Mouse (Mus musculus) layer of hippocampus, adult 9-11 months (tissue): ENCODE results near the gene Drg1.

Source experiments
- DNase-seq: peaks from one replicate; pipeline ENCODE4 v3.0.0; 2022

Drg1 gene

DNA sequence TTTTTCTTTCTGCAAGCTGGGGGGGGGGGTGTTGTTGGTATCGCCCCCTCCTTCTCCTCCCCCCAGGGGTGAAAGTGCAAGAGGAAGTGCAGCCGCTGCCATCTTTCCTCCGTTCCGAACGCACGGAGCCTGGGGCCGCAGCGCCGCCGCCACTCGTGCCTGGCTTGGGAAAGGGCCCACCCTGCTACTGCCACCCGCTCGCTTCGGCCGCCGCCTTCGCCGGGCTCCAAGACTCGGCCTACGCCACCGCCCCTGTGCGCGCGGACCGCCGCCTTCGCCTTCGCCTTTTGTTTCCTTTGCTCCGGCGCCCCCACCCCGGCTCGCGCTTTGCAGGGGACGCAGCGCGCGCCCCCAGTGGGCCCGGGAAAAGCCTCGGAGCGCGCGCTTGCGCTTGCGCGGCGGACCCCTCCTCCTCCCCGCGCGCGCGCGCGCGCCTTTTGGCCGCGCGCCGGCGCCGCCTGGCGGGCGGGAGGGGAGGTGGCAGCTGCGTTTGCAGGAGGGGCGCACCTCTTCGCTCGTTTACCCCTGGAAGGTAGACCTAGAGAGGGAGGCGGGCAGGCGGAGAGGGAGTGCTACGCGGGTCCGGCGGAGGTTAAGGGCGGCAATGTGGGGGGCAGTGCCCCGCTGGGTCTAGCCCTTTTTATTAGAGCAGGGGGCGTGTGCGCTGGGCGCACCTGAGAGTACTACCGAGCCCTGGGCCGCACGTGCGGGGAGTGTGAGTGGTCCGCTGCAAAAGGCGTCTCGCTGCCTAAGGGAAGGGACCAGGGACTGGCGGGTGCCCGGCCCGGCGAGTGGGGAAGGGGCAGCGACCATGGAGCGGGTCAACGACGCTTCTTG is 23.8 kb upstream of the Drg1 start:
- DNase-seq, result peak; percentile 88

GRCm38 (mm10) chr11:3289302-3289802 is 23.1 kb upstream of the Drg1 start:
- DNase-seq, result peak; percentile 81

- peak; percentile 42 for DNase-seq
Observed at GRCm38 (mm10) chr11:3288521-3289301, 22.5 kb upstream of the Drg1 start, which contains the start of gene Patz1. Gene Patz1, plus strand, starts transcription at chr11:3288874.

- no peak for DNase-seq
Observed at GRCm38 (mm10) chr11:3287921-3288320, 21.7 kb upstream of the Drg1 start.

DNA sequence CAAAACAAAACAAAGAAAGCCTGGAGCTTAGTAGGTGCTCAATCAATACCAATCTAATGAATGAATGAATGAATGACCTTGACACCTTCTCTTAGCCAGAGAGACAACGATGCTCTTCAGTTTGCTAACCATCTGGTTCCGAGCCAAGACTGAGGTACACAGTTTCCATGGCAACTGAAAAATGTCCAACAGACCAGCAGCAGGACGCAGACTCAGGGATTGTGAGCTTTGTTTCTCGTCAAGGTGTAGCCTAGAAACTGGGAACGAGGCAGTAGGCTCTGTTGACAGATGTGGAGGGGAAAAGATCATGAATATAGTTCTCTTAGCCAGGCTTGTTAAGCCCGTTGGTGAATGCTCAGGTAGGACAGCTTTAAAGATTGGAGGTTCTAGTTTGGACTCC is 20.9 kb upstream of the Drg1 start:
- DNase-seq, result no peak

GRCm38 (mm10) chr11:3285940-3286339 is 19.7 kb upstream of the Drg1 start:
- DNase-seq, result no peak

DNA sequence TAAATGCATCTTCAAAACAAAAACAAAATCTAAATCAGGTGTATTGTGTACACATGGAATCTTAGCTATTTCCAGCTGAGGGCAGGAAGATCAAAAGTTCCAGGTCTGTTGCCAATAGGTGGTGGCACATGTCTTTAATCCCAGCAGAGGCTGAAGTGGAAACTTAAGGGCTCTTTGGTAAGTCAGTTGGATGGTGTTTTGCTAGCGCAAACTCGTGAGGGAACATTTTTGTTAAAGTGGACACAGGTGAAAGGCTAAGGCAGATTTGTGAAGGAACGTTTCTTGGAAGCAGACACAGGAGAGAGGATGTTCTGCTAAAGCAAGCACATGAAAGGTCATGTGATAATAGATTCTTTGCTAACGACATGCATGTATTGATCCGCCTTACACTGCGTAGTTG is 17.4 kb upstream of the Drg1 start:
- DNase-seq, result no peak

- no peak for DNase-seq
Observed at GRCm38 (mm10) chr11:3282887-3283286, 16.7 kb upstream of the Drg1 start.

DNA sequence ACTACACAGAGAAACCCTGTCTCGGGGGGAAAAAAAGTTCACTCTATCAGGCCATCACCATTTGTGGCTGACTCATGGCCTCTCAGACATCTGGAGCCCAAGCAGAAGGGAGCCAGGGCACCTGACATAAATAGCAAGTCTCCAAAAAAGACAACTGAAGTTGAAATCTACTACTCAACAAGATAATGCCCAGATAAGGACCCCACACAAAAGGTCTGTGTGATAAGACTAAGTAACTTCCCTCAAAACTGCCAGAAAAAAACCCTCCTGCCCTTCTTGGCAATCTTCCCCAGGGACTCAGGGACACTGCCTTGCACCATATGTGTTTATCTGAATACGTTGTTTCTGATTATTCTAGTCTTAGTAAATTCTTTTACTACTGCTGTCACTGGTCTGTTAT is 13.5 kb upstream of the Drg1 start:
- DNase-seq, result no peak

- no peak for DNase-seq
Observed at GRCm38 (mm10) chr11:3278351-3278750, 12.1 kb upstream of the Drg1 start.

DNA sequence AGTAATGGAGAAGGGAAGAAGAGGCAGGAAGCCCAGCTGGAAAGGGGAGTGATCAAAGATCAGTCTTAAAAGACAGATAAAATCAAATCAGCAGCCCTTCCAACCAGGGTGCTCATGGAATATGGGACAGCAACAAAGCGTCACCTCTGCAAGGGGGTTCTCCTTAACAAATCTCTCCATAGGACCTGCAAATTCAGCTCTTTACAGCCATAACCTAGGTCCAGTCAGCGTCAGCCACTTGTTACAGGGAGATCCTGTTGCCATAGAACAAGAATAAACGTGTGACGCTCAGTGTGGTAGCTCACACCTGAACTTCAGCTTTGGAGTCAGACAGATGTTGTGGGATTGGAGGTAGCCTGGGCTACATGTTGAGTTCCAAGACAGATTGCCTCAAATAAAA is 3.0 kb upstream of the Drg1 start:
- no peak for DNase-seq

- DNase-seq, result no peak
Observed at GRCm38 (mm10) chr11:3267133-3267532, 918 bp upstream of the Drg1 start.

DNA sequence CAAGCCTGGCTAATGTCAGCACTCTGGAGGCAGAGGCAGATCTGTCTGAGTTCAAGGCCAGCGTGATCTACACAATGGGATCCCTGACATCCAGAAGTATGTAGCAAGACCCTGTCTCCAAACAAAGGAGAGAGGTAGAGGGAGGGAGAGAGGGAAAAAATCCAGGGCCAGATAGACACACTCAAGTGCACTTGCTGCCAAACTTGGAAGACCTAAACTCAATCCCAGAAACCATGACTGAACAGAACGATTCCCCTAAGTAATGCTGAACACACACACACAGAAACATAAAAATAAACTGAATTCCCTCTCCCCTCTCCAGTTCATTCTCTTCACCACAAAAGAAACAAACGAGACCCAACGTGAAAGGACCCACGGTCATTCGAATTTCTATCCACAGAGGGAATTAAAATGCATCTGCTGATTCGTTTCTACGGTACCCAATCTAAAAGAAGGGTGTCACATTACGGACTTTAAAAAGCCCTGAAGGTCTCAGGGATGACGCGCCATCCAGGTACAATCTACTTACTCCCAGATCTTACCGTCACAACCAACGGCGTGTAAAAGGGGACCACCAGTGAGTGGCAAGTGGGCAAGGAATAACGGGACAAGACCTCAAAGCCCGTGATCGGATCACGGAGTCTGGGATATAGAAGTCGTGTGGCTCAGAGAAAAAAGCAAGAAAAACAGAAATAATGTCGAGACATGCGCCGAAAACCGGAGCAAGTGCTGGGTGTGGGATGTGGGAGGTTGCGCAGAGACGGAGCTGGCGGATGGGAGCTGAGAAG is 730 bp downstream of the Drg1 start:
- no peak for DNase-seq

DNA sequence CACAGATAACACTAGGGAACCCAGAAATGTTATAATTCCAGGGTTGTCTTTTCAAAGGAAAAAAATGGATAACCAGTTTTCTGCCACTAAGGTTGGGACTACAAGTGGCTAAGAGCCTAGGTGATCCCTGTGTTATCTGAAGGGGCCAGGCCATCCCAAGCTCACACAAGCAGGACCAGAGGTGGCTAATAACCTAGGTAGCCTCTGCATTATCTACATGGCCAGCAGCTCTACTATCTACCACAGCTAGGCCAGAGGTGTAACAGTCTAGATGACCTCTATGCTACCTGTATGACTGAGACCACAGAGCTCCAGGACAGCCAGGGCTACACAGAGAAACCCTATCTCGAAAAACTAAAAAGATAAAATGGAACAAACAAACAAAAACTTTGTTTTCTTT is 6.7 kb downstream of the Drg1 start:
- no peak for DNase-seq

- DNase-seq, result no peak
Observed at GRCm38 (mm10) chr11:3247387-3247786, 18.8 kb downstream of the Drg1 start.

- peak; percentile 36 for DNase-seq
Observed at GRCm38 (mm10) chr11:3243771-3244170, 22.4 kb downstream of the Drg1 start.

GRCm38 (mm10) chr11:3242395-3242794 is 23.8 kb downstream of the Drg1 start:
- no peak for DNase-seq

DNA sequence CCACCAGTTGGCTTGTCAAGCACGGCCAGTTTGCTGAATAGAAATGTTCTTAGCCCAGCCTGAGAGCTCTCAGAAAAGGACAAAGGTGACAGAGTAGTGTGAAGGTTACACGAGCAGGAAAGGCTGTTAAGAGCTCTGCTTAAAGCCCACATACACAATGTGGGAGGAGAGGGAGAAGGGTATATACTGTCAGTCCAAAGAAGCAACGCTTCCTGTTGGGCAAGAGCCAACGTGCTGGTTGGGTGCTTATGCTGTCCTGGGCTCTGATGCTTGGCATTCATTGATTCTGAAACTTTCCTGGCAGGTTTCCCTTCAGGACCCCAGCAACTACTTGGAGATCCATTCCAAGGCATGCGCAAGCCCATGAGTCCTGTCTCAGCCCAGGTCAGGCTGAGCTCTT is 30.9 kb downstream of the Drg1 start:
- DNase-seq, result no peak

- DNase-seq, result no peak
Observed at GRCm38 (mm10) chr11:3233704-3234103, 32.5 kb downstream of the Drg1 start.

GRCm38 (mm10) chr11:3232248-3232647 is 34.0 kb downstream of the Drg1 start:
- DNase-seq, result no peak

DNA sequence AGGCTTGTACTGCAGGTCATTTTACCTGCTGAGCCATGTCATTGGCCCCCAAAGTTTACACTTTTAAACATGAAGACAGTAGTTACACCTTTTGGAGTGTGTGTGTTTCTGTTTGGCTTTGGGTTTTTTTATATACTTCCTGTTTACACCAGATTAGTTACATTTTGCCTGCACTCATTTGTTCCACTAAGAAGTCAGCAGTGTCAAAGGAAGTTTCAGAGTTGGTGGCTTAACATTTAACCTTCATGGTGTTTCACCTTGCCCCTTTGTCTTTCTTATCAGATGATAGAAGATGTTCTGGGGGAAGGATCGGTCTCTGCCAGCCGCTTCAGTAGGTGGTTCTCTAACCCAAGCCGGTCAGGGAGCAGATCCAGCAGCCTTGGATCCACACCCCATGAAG is 39.1 kb downstream of the Drg1 start:
- no peak for DNase-seq

- DNase-seq, result no peak
Observed at GRCm38 (mm10) chr11:3223105-3223504, 43.1 kb downstream of the Drg1 start.

- DNase-seq, result no peak
Observed at GRCm38 (mm10) chr11:3212526-3212925, 53.7 kb downstream of the Drg1 start.
